Mouse (Mus musculus): Measurements from ENCODE around the gene Ncs1.

Ncs1 gene

DNA sequence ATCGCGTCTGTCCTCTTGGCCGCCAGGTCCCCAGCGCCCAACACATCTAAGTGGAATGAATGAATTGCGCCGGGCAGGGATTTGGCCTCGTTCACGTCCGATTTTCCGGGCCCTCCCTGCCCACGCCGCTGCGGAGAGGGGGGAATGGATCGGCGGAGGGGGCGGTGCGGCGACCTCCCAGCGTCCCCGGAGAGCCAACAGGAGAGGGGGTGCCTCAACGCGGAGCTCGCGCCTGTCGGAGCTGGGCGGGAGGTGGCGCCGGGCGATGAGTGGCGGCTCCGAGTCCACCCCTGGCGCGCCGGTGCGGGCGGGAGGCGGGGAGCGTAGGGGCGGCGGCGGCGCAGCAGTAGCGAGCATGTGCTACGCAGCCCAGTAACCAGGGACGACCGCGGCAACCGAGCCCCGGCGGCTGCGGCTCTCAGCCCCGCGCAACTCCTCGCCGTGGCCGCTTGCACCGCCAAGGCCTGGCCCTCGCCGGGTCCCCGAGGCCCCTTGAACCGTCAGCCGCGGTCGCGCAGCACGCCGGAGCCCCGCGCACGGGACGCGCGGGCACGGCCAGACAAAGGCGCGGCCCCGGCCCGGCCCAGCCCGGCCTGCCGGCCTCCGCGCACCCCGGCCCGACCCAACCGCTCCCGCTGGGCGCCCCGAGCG, at the start of gene Ncs1:
TSS of gene Ncs1 (plus strand) at position 333 of the 651 bp plus-strand sequence.
- DNase-seq (ENCODE audit: low spot score): no peak

- DNase-seq (ENCODE audit: low spot score): no peak
These were observed 47.0 kb upstream of the Ncs1 start for GRCm38 (mm10) chr2:31198621-31199020.

GRCm38 (mm10) chr2:31200051-31200450, 45.6 kb upstream of the Ncs1 start:
- DNase-seq (ENCODE audit: low spot score): no peak

DNA sequence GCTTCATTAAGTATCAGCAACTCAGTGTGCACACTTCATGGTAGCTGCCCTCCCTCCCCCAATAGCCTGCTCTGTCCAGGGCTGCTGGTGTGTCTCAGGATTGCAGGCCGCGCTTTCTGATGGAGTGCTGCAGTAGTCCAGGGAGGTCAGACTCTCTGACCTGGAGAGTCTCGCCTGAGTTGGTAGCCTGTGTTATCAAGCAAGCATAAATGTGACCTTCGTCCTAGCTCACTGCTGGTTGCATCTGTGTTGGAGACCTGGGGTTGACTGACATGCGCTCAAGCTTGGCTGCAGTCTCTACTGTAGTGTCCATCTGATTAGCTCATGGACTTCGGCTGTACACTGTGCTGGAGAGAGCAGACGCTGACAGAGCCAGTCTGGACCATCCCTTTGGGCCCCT, 43.8 kb upstream of the Ncs1 start:
- DNase-seq (ENCODE audit: low spot score): no peak

DNA sequence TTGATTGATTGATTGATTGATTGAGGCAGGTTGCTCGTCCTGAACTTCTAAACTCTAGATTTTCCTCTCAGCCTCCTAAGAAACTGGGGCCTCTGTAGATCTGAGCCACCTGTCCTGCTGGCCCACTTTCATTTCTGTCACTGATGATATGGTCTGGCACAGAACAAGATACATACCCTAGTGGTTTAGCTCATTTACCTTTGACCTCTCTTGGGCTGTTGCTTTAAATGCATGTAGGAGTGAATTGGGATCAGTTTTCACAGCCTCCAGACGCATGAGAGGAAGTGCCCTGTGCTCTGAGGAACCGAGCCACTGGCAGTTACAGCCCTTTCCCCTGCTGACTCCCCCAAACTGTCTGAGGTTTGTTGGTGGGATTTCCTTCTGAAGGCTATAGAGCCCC, 43.3 kb upstream of the Ncs1 start:
- DNase-seq (ENCODE audit: low spot score): no peak

- no peak for DNase-seq (ENCODE audit: low spot score)
These were observed 42.7 kb upstream of the Ncs1 start for GRCm38 (mm10) chr2:31202956-31203355.

GRCm38 (mm10) chr2:31204677-31205076, 40.9 kb upstream of the Ncs1 start:
- no peak for DNase-seq (ENCODE audit: low spot score)

- DNase-seq (ENCODE audit: low spot score): no peak
These were observed 39.4 kb upstream of the Ncs1 start for GRCm38 (mm10) chr2:31206211-31206610.

- no peak for DNase-seq (ENCODE audit: low spot score)
These were observed 38.7 kb upstream of the Ncs1 start for GRCm38 (mm10) chr2:31206882-31207281.

- DNase-seq (ENCODE audit: low spot score): no peak
These were observed 37.0 kb upstream of the Ncs1 start for GRCm38 (mm10) chr2:31208544-31209142.

GRCm38 (mm10) chr2:31209525-31209924, 36.1 kb upstream of the Ncs1 start:
- no peak for DNase-seq (ENCODE audit: low spot score)

DNA sequence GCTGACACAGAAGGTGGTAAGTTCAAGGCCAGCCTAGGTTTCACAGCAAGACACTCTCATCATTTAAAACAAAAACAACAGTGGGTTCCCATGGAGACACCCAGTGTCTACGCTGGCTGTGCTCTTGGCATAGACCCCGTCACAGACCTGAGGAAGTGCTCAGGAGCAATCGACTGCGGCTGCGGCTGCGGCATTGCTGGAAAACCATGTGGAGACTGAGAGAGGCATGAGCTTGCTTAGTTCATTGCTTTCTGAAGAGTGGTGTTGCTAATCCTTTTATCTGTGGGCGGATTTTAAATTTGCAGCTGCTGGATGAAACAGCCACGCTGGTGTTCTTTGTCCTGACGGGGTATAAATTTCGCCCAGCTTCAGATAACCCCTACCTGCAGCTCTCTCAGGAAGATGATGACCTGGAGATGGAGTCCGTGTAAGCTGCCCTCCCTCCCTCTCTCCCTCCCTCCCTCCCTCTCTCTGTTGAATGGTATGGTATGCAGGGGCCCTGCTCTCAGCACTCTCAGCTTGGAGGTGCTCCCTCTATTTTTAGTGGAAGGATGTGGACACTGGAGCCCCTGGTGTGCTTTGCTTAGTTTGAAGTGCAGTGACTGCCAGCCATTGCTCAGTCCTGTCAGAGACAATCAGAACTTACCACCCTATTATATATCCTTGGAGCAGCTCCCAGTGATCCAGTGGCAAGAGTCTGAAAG, 35.3 kb upstream of the Ncs1 start:
- DNase-seq (ENCODE audit: low spot score): no peak

- no peak for DNase-seq (ENCODE audit: low spot score)
These were observed 34.4 kb upstream of the Ncs1 start for GRCm38 (mm10) chr2:31211204-31211603.

GRCm38 (mm10) chr2:31214211-31214796, 31.3 kb upstream of the Ncs1 start:
- no peak for DNase-seq (ENCODE audit: low spot score)

GRCm38 (mm10) chr2:31218611-31219010, 27.0 kb upstream of the Ncs1 start:
- no peak for DNase-seq (ENCODE audit: low spot score)

GRCm38 (mm10) chr2:31219470-31219869, 26.2 kb upstream of the Ncs1 start:
- DNase-seq (ENCODE audit: low spot score): no peak

DNA sequence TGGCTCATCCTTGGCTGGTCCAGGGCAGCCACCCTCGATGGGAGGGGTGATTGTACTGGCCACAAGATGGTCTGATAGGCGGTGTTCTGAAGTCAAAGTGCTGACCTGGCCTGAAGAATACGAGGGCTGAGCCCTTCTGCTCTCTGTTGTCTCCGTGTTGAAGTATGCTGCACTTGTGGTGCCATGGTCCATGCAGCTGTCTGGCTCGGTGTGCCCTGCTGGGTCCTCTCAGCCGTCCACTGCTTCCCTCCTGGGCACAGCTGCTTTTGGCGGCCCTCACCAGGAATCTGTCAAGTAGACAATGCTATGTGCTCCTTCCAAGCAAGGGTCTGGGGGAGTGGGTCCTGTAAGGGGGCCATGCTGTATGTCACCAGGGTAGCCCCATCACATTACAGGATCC, 24.8 kb upstream of the Ncs1 start:
- no peak for DNase-seq (ENCODE audit: low spot score)

GRCm38 (mm10) chr2:31221582-31221981, 24.0 kb upstream of the Ncs1 start:
- no peak for DNase-seq (ENCODE audit: low spot score)

GRCm38 (mm10) chr2:31228768-31229311, 16.8 kb upstream of the Ncs1 start:
- no peak for DNase-seq (ENCODE audit: low spot score)

DNA sequence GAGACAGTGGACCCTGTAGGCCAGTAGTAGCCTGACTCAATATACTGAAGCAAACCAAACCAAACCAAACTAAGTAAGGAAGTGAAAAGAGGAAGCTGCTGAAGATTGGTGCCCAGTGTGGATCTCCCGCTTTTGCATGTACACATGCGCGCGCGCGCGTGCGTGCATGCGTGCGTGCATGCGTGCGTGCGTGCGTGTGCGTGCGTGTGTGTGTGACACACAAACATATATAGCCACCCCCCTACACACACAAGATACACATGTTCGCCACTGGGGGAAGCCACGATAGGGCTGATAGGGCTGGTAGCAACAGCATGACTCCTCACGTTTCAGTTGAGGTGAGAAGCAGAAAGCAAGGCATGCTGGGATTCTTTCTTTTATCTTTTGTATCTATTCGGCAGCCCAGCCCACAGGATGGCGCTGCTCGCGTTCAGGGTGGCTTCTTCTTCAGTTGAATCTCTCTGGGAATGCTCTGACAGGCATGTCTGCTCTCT, 6.4 kb upstream of the Ncs1 start:
- DNase-seq (ENCODE audit: low spot score): no peak

DNA sequence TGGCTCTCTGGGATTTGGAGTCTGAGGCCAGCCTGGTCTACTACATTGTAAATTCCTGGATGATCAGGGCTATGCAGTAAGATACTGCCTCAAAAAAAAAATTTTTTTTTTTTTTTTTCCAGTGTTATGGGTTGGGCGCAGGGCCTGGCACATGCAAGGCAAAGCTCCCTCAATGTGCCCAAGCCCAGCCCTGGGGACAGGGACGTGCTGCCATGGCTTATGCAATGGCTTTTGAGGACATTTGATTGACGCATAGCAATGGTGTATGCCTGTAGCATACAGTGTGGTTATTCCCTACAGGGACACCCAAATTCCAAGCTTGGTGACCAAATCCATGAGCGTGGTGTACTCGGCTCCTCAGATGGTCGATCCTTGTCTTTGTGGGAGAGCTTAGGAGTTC, 5.8 kb upstream of the Ncs1 start:
- DNase-seq (ENCODE audit: low spot score): no peak

GRCm38 (mm10) chr2:31241639-31242038, 4.0 kb upstream of the Ncs1 start:
- DNase-seq (ENCODE audit: low spot score): no peak

DNA sequence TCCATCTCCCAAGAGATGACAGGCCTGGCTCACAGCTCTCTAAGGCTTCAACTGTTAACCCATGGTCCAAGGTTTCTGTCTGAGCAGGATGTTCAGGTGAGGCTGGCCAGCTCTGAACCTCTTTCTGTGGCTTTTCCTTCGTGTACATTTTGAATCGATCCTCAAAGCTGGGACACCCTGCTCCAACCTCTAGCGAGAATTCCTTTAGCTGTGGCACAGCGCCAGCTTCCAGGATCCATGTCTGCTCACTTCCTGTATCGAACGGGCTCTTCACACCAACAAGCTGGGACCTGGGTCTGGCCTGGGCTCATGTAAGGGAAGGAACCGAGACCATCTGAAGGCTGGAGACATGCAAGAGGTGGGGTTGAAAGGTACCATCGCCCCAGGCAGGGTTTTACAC, 1.4 kb upstream of the Ncs1 start:
- DNase-seq (ENCODE audit: low spot score): no peak

Data from testis, postnatal 14 days (tissue).